Mouse (Mus musculus) fat pad, adult 2 months (tissue): Measurements from ENCODE around the gene Arhgap21.
A peak's percentile ranks its signal among the peaks of the same experiment; 100 is the strongest.

Experiments used
- DNase-seq: peaks from one replicate; pipeline ENCODE4 v3.0.0-alpha.2; 2011; ENCODE audit warnings: low read depth, low spot score; ENCODE audit errors: extremely low read depth

The Arhgap21 gene

DNA sequence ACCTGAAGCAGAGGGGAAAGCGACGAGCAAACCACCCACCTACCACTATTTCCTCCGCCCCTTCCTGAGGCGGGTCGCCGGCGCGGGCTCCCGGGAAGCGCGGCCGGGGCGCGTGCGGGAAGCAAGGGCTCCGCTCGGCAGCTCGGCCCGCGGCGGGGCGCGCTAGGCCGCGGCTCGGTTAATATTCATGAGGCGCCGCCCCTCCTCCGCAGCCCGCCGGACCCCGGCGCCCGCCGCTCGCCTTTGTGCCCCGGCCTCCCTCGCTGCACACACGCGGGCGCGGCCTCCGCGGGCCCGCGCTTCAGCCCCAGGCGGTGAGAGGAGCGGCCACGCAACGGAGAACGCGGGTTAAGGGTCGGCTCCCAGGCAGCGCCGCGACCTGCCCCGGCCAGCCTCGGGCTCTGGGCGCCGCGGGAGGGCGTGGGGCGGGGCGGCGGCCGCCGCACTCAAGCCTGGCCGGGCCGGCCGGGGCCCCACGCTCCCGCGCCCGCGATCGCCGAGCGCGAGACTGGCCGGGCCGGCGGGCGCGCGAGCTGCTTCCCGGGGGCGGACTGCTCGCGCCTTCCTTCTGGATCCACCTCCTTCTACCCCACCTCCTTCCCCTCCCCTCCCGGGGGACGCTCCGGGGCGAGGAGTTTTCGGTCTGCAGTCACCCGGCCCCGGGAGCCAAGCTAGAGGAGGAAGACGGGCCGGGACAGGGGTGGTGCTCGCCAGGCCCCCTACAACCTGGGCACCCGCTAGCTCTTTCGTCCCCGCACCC is at the start of gene Arhgap21:
Gene Arhgap21, minus strand, starts transcription at position 441 of the 760 bp plus-strand sequence.
- DNase-seq, result no peak

DNA sequence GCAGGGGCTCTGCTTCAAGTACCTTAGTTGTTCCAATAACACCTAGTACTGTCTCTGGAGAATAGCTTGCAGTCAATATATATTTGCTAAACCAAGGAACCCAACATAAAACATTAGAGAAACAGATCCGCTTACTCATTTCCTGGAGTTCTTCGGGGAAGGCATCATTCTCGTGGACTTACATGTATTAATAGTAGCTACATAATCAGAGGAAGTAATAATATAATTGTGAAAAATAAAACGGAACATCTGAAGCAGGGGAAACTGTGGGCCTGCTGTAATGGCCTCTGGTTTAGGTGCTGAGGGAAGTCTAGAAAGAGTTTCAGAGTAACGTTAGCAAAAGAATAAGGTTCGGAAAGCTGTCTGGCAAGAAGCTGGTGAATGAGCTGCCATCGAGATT is 47.9 kb upstream of the Arhgap21 start:
- no peak for DNase-seq

DNA sequence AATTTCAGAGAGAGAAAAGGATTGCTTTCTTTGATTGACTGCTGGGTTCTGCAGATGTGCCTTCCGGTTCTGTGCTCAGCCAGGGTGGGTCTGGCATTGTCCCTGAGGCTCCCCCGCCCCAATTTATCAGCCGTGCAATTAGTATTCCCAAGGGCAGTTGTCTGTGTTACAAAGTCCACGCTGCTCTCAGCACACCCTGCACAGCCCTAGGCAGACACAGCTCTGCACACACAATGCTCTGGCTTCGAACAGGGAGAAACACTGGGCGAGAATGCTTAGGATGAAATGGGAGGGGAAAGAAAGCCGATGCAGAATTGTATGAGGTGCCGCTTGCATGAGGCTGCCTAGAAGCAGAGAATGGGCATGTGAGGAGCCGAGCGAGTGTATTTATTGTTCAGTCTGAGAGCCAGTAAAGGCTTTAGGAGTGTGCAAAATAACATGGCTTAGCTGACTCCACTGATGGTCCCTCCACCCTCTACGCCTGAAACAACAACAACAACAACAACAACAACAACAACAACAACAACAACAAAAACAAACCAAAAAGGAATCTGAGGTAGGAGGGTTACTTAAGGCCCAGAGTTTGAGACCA is 42.2 kb upstream of the Arhgap21 start:
- no peak for DNase-seq

GRCm38 (mm10) chr2:21010219-21010618 is 41.5 kb upstream of the Arhgap21 start:
- no peak for DNase-seq

DNA sequence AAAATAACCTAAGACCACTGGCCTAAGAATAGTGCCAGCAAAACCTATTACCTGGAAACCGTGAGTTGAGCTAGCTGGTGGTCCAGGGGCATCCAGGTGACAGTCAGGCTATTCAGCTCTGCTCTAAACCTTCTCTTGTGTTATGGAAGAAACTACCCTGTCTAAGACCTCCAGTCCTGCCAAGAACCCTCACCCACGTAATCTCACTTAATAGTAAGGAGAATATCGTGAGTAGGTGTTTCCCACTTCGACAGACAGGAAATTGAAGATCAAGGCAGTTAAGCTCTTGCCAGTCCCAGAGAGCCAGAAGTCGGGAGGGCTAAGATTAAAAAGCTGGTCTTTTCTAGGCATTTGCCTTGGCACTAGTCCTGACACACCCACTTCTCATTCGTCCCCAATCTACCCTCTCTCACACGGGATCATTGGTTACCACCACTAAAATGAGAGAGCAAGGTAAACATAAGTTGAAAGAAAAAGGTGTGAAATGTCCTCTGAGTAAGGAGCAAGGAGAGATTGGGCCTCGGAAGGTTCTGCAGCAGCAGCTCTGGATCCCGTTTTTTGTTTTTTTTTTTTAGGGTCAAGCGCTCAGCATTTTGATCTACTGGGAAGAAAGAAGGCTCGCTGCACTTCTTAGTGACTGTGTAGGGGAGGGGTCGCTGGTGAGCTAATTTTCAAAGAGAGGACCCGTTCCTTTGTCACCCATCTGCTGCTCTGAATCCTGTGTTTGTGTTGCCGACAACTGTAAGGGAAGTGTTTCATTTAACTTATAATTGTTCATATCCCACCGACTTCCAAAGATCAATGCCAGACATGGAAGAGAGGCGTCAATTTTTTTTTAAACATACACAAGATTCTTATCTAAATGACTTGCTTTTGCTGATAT is 40.8 kb upstream of the Arhgap21 start:
- no peak for DNase-seq

- DNase-seq, result no peak
Measured at GRCm38 (mm10) chr2:21002538-21002937, 33.9 kb upstream of the Arhgap21 start.

- no peak for DNase-seq
Measured at GRCm38 (mm10) chr2:21001156-21001555, 32.5 kb upstream of the Arhgap21 start.

GRCm38 (mm10) chr2:20995547-20995946 is 26.9 kb upstream of the Arhgap21 start:
- no peak for DNase-seq

DNA sequence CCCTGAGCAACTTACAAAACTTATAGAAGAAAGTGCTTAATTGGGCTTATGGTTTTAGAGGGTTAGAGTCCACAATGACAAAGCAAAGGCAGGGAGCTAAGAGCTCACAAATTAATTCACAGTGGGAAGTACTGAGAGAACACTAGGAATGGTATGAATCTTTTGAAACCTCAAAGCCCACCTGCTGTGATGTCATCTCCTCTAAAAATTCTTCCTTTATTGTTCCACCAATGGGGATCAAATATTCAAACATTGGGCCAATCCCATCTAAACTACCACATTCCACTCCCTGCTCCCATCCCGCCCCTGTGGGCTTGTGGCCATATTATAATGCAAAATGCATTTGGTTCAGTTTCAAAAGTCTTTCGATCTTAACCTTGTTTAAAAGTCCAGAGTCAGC is 22.8 kb upstream of the Arhgap21 start:
- no peak for DNase-seq

GRCm38 (mm10) chr2:20990907-20991306 is 22.2 kb upstream of the Arhgap21 start:
- DNase-seq, result no peak

DNA sequence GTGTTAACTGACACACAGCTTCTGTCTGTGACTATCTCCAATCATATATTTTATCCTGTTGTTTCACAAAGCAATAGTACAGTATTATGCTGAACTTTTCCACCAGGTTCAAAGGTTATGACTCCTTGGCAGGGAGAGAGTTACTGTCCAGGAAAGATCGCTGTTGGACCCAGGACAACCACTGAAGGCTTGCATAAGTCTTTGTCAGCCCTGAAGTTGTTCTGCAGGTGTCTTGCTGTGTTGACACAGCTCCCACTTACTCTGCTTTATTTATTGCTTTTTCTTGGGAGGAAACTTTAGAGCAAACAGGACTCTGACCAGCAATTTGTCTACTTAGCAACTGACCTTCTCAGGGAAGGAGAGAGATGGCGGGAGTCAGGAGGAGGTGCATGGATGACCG is 21.4 kb upstream of the Arhgap21 start:
- DNase-seq, result no peak

DNA sequence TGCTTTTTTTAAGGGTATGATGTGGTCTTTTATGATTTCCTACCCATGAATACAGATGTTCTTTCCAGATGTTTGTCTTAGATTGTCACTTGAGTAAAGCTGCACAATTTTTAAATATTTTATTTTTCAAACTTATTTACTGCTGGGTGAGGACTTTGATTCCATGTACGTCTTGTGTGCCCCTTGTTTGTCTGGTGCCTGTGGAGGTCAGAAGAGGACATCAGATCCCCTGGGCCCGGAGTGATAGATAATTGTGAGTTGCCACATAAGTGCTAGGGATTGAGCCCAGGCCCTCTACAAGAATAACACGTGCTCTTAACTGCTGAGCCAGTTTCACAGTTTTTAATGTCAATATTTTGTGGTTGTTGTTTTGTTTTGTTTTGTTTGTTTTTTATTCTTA is 19.1 kb upstream of the Arhgap21 start:
- no peak for DNase-seq

- DNase-seq, result no peak
Measured at GRCm38 (mm10) chr2:20978726-20979125, 10.0 kb upstream of the Arhgap21 start.

DNA sequence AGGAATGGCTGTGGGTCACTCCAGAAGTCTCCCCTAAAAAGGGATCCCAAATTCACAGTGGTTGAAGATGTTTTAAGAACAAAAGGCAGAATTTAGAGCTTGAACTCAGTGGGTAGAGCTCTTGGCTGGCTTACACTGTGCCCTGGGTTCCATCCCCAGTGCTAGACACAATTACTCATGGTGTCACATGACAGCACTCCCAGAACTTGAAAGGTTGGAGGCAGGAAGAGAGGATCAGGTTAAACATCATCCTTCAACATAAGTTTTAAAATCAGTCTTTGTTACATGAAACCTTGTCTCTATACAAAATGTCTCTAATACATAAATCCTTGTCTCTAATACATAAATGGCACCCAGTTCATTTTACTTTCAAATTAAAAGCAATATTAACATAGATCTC is 8.4 kb upstream of the Arhgap21 start:
- DNase-seq, result no peak

DNA sequence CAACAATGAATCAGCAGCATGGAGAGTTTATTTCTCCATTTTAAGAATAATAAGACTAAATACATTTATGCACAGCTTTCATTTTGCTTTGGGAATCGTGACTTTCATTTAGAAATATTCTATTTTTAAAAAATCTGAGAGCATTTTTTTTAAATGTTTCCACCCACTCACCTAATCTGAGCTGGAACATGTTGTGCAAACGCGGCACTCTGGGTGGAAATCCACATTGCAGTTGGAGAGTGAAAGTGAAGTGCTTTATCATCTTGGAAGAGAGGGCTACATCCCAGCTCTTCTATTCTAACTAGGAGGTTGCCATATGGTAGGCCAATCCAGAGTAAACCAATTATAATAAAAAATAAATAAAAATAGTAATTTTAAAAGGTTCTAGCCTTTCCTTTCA is 4.8 kb upstream of the Arhgap21 start:
- DNase-seq, result no peak

- no peak for DNase-seq
Measured at GRCm38 (mm10) chr2:20972180-20972579, 3.5 kb upstream of the Arhgap21 start.

- DNase-seq, result no peak
Measured at GRCm38 (mm10) chr2:20971628-20972027, 2.9 kb upstream of the Arhgap21 start.

GRCm38 (mm10) chr2:20969201-20970200 is 820 bp upstream of the Arhgap21 start:
- DNase-seq, result peak; percentile 62

- DNase-seq, result no peak
Measured at GRCm38 (mm10) chr2:20967646-20968351, 882 bp downstream of the Arhgap21 start.

- DNase-seq, result no peak
Measured at GRCm38 (mm10) chr2:20967101-20967645, 1.5 kb downstream of the Arhgap21 start.
